Mouse (Mus musculus) spleen, adult 2 months (tissue): ENCODE measurements at regions not wholly inside any gene's neighbourhood (a gene's known extent, or its start where the extent isn't known, plus 50 kb on each side); places are given as distances from the start of the nearest gene placed in this dataset.

Source experiments
- CTCF ChIP-seq: fragments of 200-500 bp; IDR thresholded peaks from 2 replicates; pipeline ENCODE4 v1.5.1; 2011; ENCODE audit warnings: mild to moderate bottlenecking, inconsistent platforms; ENCODE audit not compliant: insufficient read depth, insufficient read length, insufficient replicate concordance; ENCODE audit errors: extremely low read depth
- POLR2A ChIP-seq: fragments of 200-500 bp; IDR thresholded peaks from 2 replicates; pipeline ENCODE4 v1.6.1; 2011; ENCODE audit warnings: low read depth, low read length, inconsistent platforms

- TF ChIP-seq CTCF (no peak), POLR2A (no peak)
These were observed 87.3 kb upstream of the Eomes start for GRCm38 (mm10) chr9:118390679-118391078.
